Mouse (Mus musculus) kidney, adult 11 months (tissue): ENCODE measurements around the gene Kif2a.
"Not testable (repeated sequence)": the region's sequence is repeated elsewhere in the genome, so short reads cannot be mapped to it uniquely, and the experiment has no call there.

ENCODE experiments used
- DNase-seq: peaks from one replicate; pipeline ENCODE4 v3.0.0; 2022

The Kif2a gene

GRCm38 (mm10) chr13:106928296-106928695 lies 93.6 kb downstream of the Kif2a start:
- no peak for DNase-seq

DNA sequence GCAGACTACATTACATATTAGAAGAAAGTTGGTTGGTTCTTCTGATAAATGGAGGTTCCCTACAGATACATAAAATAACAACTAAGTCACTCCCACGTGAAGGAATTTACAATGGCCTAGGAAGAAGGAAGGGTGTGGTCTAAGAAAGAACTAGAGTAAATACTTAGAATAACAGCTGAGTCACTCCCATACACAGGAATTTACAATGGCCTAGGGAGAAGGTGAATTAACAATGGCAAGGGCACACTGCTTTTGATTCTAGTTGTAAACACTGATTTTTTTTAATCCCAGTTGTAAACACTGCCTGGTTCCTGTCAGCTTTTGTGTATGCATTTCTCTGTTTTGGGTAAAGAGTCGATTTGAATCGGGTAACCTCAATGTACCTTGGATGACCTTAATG lies 96.0 kb downstream of the Kif2a start:
- DNase-seq = not testable (repeated sequence)

GRCm38 (mm10) chr13:106918322-106919050 lies 103.4 kb downstream of the Kif2a start:
- no peak for DNase-seq

- DNase-seq = no peak
Observed at GRCm38 (mm10) chr13:106913125-106913736, 108.7 kb downstream of the Kif2a start.

- no peak for DNase-seq
Observed at GRCm38 (mm10) chr13:106910096-106910495, 111.8 kb downstream of the Kif2a start.
